Mouse (Mus musculus) MEL (cell line): ENCODE measurements around the gene A2ml1. TPM values are rescaled to one million over a fixed set of nuclear protein-coding genes. Genes with fewer than 3 reads are reported as not detected.

Experiments
- DNase-seq: peaks from one replicate; pipeline ENCODE4 v3.0.0; 2011; ENCODE audit warnings: low read depth, low spot score
- H3K27ac ChIP-seq: 2 replicates; pipeline ENCODE4 v1.5.1; 2012; ENCODE audit warnings: low read depth, mild to moderate bottlenecking, control low read depth, low read length, moderate library complexity; ENCODE audit not compliant: control insufficient read depth
- H3K27me3 ChIP-seq, 2 experiments: fragments of 150-350 bp in 1 of 2; sonication (generic) in 1 of 2; 2 replicates each; pipeline ENCODE4 v1.6.1; 2012; ENCODE audit warnings: low read length in 2 of 2, mild to moderate bottlenecking in 2 of 2, improper control_type of control experiment in 1 of 2, moderate library complexity in 1 of 2; ENCODE audit not compliant: insufficient read depth in 2 of 2, control insufficient read depth in 1 of 2
- H3K36me3 ChIP-seq, 2 experiments: 2 replicates each; pipeline ENCODE4 v1.6.1; 2012 to 2014; ENCODE audit warnings: low read length in 2 of 2, improper control_type of control experiment in 1 of 2, inconsistent platforms in 1 of 2, mild to moderate bottlenecking in 1 of 2; ENCODE audit not compliant: insufficient read depth in 2 of 2, control insufficient read depth in 1 of 2
- H3K4me1 ChIP-seq, 2 experiments: fragments of 150-350 bp in 1 of 2; sonication (generic) in 1 of 2; 2 replicates each; pipeline ENCODE4 v1.6.1; 2012; ENCODE audit warnings: low read length in 2 of 2, improper control_type of control experiment in 1 of 2, mild to moderate bottlenecking in 1 of 2; ENCODE audit not compliant: insufficient read depth in 2 of 2, control insufficient read depth in 1 of 2
- H3K4me3 ChIP-seq, 2 experiments: fragments of 150-350 bp in 1 of 2; sonication (generic) in 1 of 2; 2 replicates each; pipeline ENCODE4 v1.5.1; 2012; ENCODE audit warnings: low read depth in 2 of 2, low read length in 2 of 2, mild to moderate bottlenecking in 2 of 2, moderate library complexity in 2 of 2, control low read depth in 1 of 2, improper control_type of control experiment in 1 of 2; ENCODE audit not compliant: control insufficient read depth in 1 of 2, insufficient read depth in 1 of 2
- H3K79me2 ChIP-seq: 2 replicates; pipeline ENCODE4 v1.6.1; 2012; ENCODE audit warnings: mild to moderate bottlenecking, low read length, moderate library complexity; ENCODE audit not compliant: control insufficient read depth, poor library complexity, insufficient read depth
- H3K9ac ChIP-seq: 2 replicates; pipeline ENCODE4 v1.6.1; 2012; ENCODE audit warnings: low read depth, mild to moderate bottlenecking, control low read depth, low read length, moderate library complexity; ENCODE audit not compliant: control insufficient read depth, poor library complexity, severe bottlenecking
- H3K9me3 ChIP-seq: fragments of 150-350 bp; sonication (generic); replicated peaks from 2 replicates; pipeline ENCODE4 v1.6.1; 2012; ENCODE audit warnings: mild to moderate bottlenecking, low read length, improper control_type of control experiment, moderate library complexity; ENCODE audit not compliant: insufficient read depth
- CHD1 ChIP-seq: IDR thresholded peaks from 2 replicates; pipeline ENCODE4 v1.6.1; 2012; ENCODE audit warnings: low read depth, mild to moderate bottlenecking, inconsistent platforms, low read length, improper control_type of control experiment
- CHD2 ChIP-seq: IDR thresholded peaks from 2 replicates; pipeline ENCODE4 v1.6.1; 2011; ENCODE audit warnings: low read length, improper control_type of control experiment
- ELF1 ChIP-seq: IDR thresholded peaks from 2 replicates; pipeline ENCODE4 v1.6.1; 2014; ENCODE audit warnings: low read depth, mild to moderate bottlenecking, inconsistent platforms, low read length, improper control_type of control experiment, moderate library complexity
- JUND ChIP-seq: IDR thresholded peaks from 2 replicates; pipeline ENCODE4 v1.6.1; 2011; ENCODE audit warnings: low read depth, mild to moderate bottlenecking, improper control_type of control experiment, low read length
- KAT2A ChIP-seq: conservative IDR thresholded peaks from 2 replicates; pipeline ENCODE4 v1.6.1; 2012; ENCODE audit warnings: low read depth, low read length, improper control_type of control experiment, inconsistent platforms
- MAFK ChIP-seq: IDR thresholded peaks from 2 replicates; pipeline ENCODE4 v1.6.1; 2011; ENCODE audit warnings: low read depth, mild to moderate bottlenecking, low read length, improper control_type of control experiment, borderline replicate concordance
- MAZ ChIP-seq: IDR thresholded peaks from 2 replicates; pipeline ENCODE4 v1.6.1; 2012; ENCODE audit warnings: low read depth, mild to moderate bottlenecking, inconsistent platforms, low read length, improper control_type of control experiment
- MEF2A ChIP-seq: IDR thresholded peaks from 2 replicates; pipeline ENCODE4 v1.6.1; 2014; ENCODE audit warnings: low read depth, mild to moderate bottlenecking, inconsistent platforms, low read length, improper control_type of control experiment; ENCODE audit not compliant: poor library complexity, insufficient replicate concordance, severe bottlenecking; ENCODE audit errors: extremely low read depth
- MXI1 ChIP-seq: IDR thresholded peaks from 2 replicates; pipeline ENCODE4 v1.6.1; 2011; ENCODE audit warnings: mild to moderate bottlenecking, low read depth, low read length, improper control_type of control experiment
- MYB ChIP-seq: IDR thresholded peaks from 2 replicates; pipeline ENCODE4 v1.6.1; 2011; ENCODE audit warnings: mild to moderate bottlenecking, low read depth, low read length, improper control_type of control experiment
- NELFE ChIP-seq: IDR thresholded peaks from 2 replicates; pipeline ENCODE4 v1.6.1; 2011; ENCODE audit warnings: low read depth, low read length, improper control_type of control experiment
- POLR2A ChIP-seq, 2 experiments: IDR thresholded peaks; 2 replicates each; pipeline ENCODE4 v1.6.1; 2011 to 2012; ENCODE audit warnings: low read length in 2 of 2, mild to moderate bottlenecking in 2 of 2, control low read depth in 1 of 2, improper control_type of control experiment in 1 of 2, low read depth in 1 of 2, moderate library complexity in 1 of 2; ENCODE audit not compliant: control insufficient read depth in 1 of 2, insufficient read depth in 1 of 2, poor library complexity in 1 of 2
- POLR2AphosphoS2 ChIP-seq: IDR thresholded peaks from 2 replicates; pipeline ENCODE4 v1.6.1; 2011; ENCODE audit warnings: low read length, improper control_type of control experiment
- RCOR1 ChIP-seq: IDR thresholded peaks from 2 replicates; pipeline ENCODE4 v1.6.1; 2012; ENCODE audit warnings: low read depth, mild to moderate bottlenecking, inconsistent platforms, low read length, improper control_type of control experiment
- SIN3A ChIP-seq: IDR thresholded peaks from 2 replicates; pipeline ENCODE4 v1.6.1; 2012; ENCODE audit warnings: low read length, improper control_type of control experiment, inconsistent platforms
- SMC3 ChIP-seq: IDR thresholded peaks from 2 replicates; pipeline ENCODE4 v1.6.1; 2011; ENCODE audit warnings: low read depth, low read length, improper control_type of control experiment
- TAL1 ChIP-seq: IDR thresholded peaks from 2 replicates; pipeline ENCODE4 v1.6.1; 2012; ENCODE audit warnings: mild to moderate bottlenecking, inconsistent platforms, low read length, moderate library complexity, mixed read lengths
- TBP ChIP-seq: IDR thresholded peaks from 2 replicates; pipeline ENCODE4 v1.8.0; 2011; ENCODE audit warnings: low read depth, low read length, improper control_type of control experiment
- TCF12 ChIP-seq: IDR thresholded peaks from 2 replicates; pipeline ENCODE4 v1.6.1; 2014; ENCODE audit warnings: low read depth, mild to moderate bottlenecking, inconsistent platforms, low read length, improper control_type of control experiment, moderate library complexity
- USF1 ChIP-seq: IDR thresholded peaks from 2 replicates; pipeline ENCODE4 v1.6.1; 2014; ENCODE audit warnings: low read depth, mild to moderate bottlenecking, inconsistent platforms, low read length, improper control_type of control experiment, moderate library complexity
- ZC3H11A ChIP-seq: IDR thresholded peaks from 2 replicates; pipeline ENCODE4 v1.6.1; 2012; ENCODE audit warnings: low read depth, mild to moderate bottlenecking, inconsistent platforms, low read length, improper control_type of control experiment
- ZMIZ1 ChIP-seq: IDR thresholded peaks from 2 replicates; pipeline ENCODE4 v1.6.1; 2012; ENCODE audit warnings: low read depth, mild to moderate bottlenecking, inconsistent platforms, low read length, improper control_type of control experiment, moderate library complexity
- ZNF384 ChIP-seq: IDR thresholded peaks from 2 replicates; pipeline ENCODE4 v1.6.1; 2012; ENCODE audit warnings: low read depth, mild to moderate bottlenecking, inconsistent platforms, low read length, improper control_type of control experiment
- polyA plus RNA-seq, 2 experiments: library from polyadenylated mRNA; stranded (reverse) in 1 of 2; unstranded in 1 of 2; fragments of >175 nt in 1 of 2; fragments of >200 nt in 1 of 2; gene quantifications; 2 replicates each; pipeline versions ENCODE4 v1.2.1 to v1.2.4; 2012; ENCODE audit warnings: low replicate concordance in 2 of 2, low read depth in 1 of 2; ENCODE audit not compliant: insufficient read length in 2 of 2, insufficient read depth in 1 of 2, missing spikeins in 1 of 2
- total RNA-seq: library from RNA; depleted of rRNA; stranded (reverse); fragments of 300-350 nt; gene quantifications from 2 replicates; pipeline ENCODE4 v1.2.3, GENCODE M21; 2012

Gene A2ml1
- total and polyA plus RNA-seq, 3 experiments, result 0.08 to 0.25 TPM; not detected in 1

DNA sequence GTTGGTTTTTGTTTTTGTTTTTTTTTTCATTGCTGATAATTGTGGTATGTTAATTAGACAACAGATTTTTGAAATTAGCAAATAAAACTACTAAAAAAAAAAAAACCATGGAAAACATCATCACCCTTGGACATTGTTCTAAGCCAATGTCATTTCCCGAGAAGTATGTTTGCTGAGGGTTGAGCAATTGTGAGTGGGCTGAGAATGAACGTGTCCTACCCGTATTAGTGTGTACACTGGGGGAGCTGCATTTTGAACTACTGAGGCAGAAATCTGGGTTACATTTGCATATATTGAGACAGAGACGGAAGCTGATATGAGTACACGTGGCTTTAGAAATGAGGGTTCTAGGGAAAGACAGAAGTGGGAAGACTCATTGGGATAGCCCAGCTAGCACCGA is 48.1 kb downstream of the A2ml1 start:
- no peak for TF ChIP-seq MAZ
- TF ChIP-seq SIN3A, result no peak
- TF ChIP-seq ELF1, result no peak
- no peak for TF ChIP-seq NELFE
- no peak for TF ChIP-seq SMC3
- TF ChIP-seq CHD1, result no peak
- TF ChIP-seq TCF12, result no peak
- no peak for TF ChIP-seq POLR2AphosphoS2
- no peak for TF ChIP-seq TAL1
- no peak for TF ChIP-seq CHD2
- TF ChIP-seq MEF2A, result no peak
- no peak for TF ChIP-seq MYB
- TF ChIP-seq ZMIZ1, result no peak
- no peak overlapping the region for H3K9ac ChIP-seq
- H3K27ac ChIP-seq, result no peak overlapping the region
- H3K4me1 ChIP-seq, result no peaks in the 10 kb centered on the region
- no peaks in the 10 kb centered on the region for H3K79me2 ChIP-seq
- H3K36me3 ChIP-seq, result no peaks in the 10 kb centered on the region
- H3K4me3 ChIP-seq, result no peak overlapping the region
- no peaks in the 10 kb centered on the region for H3K9me3 ChIP-seq
- DNase-seq, result no peak
- H3K27me3 ChIP-seq, result no peaks in the 10 kb centered on the region

DNA sequence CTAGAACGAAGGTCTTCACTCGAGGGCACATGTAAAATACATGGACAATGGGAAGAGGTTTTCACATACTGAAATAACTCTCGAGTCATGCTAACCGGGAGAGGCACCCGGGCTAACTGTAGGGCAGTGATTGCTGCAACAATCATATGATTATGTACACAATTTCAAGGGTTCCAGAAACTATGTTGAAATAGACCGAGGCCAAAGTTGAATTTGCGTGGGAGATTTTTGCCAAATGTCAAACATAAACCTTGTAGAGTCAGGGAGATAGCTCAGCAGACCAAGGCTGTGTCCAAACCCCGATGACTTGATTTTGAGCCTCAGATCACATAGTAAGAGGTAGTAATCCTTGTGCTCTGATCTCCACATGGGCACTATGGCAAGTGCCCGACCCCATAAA is 48.7 kb downstream of the A2ml1 start:
- H3K4me1 ChIP-seq, result no peaks in the 10 kb centered on the region
- no peaks in the 10 kb centered on the region for H3K36me3 ChIP-seq
- TF ChIP-seq ZC3H11A (no peak), SIN3A (no peak), MXI1 (no peak), POLR2A (IDR thresholded peaks at IDR 0.05; ENCODE audit: control insufficient read depth in 1 of 2, insufficient read depth in 1 of 2, low read depth in 1 of 2, low read length in 2 of 2, poor library complexity in 1 of 2) (no peak), KAT2A (no peak), USF1 (no peak), RCOR1 (no peak), MAFK (no peak), ZMIZ1 (no peak), JUND (no peak), TBP (no peak), ZNF384 (no peak), CHD1 (no peak)
- no peak overlapping the region for H3K27ac ChIP-seq
- H3K9me3 ChIP-seq, result no peaks in the 10 kb centered on the region
- DNase-seq, result no peak
- no peak overlapping the region for H3K4me3 ChIP-seq
- H3K27me3 ChIP-seq, result no peaks in the 10 kb centered on the region
- no peak overlapping the region for H3K9ac ChIP-seq
- H3K79me2 ChIP-seq, result no peaks in the 10 kb centered on the region
